Mouse (Mus musculus) layer of hippocampus, adult 18-20 months (tissue): Measurements from ENCODE around the gene Tnfrsf21. TPM values are rescaled to one million over a fixed set of nuclear protein-coding genes. Genes with fewer than 3 reads are reported as not detected.

Source experiments
- DNase-seq, 2 experiments: peaks; one replicate each; pipeline ENCODE4 v3.0.0; 2022; ENCODE audit warnings: low spot score in 2 of 2
- long read RNA-seq: library from polyadenylated mRNA; stranded (forward); transcript quantifications from one replicate; pipeline ENCODE4 v2.0.0, GENCODE M21; 2021
- total RNA-seq, 2 experiments: library from RNA; stranded (reverse); gene quantifications; 2 replicates each; pipeline ENCODE4 v1.2.3; 2021

Tnfrsf21 gene
- total RNA-seq = 100 to 1,000 TPM; 122 to 124 TPM
- long read RNA-seq, transcript Tnfrsf21-201 (6 exons, 3,627 nt) = major isoform, 183 of 210 reads
- long read RNA-seq, partial matches to known transcripts = 24 of 210 reads
- long read RNA-seq, other reads (novel, unspliced or antisense) = 2 of 210 reads

DNA sequence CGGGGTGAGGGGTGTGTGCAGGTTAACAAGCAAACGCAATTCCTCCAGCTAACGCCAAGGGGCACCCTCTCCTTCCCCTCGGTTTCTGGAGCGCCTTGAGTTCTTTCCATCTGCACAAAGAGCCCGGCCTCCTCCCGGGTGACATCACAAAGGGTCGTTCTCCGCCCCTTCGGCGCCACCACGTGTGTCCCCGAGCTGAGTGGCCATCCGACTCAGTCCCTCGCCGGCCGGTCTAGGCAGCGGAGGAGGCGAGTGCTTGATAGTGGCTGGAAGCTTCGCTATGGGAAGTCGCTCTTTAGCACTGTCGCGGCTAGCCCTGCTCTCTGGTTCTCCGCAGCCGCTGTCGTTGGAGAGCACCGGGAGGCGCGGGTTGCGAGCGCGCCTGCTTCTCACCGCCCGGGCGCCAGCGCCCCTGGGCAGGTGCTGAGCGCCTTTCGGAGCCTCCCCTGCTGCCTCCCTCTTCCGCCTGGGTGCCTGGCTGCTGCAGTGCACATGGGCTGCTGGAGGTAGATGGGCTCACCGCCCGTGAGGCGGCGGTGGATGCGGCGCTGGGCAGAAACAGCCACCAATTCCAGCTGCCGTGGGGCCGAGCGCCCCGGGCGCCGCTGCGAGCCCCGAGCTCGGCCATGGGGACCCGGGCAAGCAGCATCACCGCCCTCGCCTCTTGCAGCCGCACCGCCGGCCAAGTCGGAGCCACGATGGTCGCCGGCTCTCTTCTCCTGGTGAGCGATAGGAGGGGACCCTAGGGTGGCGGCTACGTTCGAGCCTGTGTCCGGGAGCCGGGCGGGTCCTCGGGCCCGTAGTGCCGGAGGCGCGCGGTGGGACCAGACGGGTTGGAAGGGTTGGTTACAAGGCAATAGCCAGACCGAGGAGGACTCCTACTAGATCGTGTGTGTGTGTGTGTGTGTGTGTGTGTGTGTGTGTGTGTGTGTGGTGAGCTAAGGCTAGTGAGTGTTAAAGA is at the start of gene Tnfrsf21:
Gene Tnfrsf21 (plus strand): TSS at position 185 of the 961 bp plus-strand sequence.
- DNase-seq = peak; percentile 92 to 96

DNA sequence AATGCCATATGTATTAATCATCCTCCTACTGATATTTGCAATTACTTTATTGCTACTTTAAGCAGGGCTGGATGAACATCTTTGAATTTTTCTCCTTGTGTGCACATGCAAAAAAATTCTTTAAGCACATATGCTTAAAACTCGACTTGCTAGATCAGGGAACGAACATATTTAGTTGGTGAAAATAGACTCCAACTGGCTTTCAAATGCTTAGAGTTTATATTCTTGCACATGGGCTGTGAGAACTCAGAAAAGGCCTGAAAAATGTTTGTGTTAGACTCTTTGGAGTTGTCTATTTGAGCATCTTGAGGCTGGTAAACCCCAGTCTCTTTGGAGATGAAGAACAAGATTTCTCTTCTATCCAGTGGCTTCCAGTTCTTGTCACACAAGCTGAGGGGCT is 48.2 kb upstream of the Tnfrsf21 start:
- DNase-seq = peak in 1 of 2 experiments; percentile 14

DNA sequence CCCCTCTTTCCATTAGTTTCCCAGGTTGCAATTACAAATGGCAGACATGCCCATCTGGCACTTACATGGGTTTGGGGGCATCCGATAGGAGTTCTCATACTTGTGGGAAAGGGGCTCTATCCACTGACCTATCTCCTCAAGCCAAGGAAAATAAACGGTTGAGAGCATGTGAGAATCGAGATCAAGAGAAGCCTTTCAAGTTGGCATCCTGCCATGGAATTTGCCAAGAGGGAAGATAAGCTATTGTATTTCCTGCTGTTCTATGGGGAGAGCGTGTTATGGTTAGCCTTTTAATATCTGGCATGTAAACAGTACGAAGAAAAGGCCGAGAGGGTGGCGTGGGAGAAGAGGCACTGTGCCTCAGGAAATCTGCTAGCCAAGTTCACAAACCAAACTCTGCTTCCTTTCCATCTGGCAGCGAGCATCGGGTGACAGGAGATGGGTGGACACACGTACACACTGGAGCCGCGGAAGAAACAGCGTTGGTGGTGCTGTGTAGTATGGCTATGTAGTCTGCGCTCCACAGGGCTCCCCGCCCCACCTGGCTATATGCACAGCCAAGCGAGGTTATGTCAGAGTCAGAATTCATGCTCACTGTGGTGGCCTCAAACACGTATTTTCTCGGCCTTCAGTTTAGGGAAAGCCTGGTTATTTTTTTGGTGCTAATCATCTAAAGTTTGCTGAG is 40.9 kb upstream of the Tnfrsf21 start:
- DNase-seq = peak in 1 of 2 experiments; percentile 17

DNA sequence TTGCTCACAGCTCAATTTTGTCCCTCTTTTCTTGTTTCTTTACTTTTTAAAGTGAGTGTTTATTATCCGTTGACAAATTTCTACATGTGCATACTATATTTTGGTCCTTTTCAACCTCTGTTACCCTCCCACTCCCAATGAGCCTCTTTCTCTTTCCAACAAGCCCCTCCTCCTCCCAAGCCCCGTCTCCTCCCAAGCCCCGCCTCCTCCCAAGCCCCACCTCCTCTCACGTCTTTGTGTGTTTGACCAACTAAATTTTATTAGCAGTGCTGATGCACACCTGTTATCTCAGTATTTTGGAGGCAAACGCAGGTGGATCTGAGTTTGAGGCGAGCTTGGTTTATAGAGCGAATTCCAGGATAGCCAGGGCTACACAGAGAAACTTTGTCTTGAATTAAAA is 38.6 kb upstream of the Tnfrsf21 start:
- no peak for DNase-seq

DNA sequence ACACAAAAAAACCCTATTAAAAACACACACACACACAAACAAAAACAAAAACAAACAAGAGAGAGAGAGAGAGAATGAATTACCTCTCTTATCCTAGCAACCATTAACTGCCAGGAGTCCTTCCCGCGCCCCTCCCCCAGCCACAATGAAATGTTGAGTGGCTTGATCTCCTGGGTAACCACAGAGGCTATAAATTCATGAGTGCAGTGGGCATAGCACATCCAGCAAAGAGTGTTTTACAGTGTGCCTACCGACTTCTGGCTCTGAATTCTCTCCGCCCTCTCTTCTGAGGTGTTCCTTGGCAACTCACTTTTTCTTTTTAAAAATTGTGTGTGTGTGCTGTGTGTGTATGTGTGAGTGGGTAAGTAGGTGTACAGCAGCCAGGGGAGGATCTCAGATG is 38.0 kb upstream of the Tnfrsf21 start:
- DNase-seq = no peak

DNA sequence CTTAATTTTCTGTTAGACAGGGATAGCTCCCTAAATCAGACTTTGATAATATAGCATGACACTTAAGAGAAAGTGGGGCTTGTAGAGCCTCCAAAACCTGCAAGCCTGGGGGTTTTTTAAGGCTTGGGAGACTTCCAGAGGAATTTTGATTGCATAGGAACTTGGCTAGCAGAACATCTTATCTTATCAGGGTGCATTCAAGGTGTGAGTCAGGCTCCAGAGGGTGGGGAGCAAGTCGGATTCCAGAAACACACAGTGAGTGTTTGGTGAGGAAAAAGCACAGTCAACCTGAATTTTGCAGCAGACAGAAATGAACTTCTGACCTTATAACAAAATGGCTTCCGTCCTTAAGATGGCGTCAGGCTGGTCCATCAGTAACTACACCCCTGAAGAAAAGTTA is 34.5 kb upstream of the Tnfrsf21 start:
- no peak for DNase-seq

DNA sequence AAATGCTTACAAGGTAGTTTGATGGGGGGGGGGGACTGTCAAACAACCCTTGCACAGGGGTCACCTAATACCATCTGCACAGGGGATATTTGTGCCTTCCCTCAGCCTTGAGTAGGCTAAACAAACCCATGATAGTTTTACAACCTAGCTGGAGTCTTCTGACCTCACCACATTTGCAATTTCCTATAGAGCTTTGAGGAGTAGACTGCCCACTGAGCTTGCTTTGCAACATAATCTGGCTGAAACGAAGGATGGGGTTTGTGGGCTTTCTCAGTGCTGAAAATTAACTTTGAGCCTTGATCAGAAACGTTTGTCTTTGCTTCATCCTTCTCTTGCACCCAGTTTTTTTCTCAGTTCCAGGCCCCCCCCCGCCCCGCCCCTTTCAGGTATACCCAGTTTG is 33.8 kb upstream of the Tnfrsf21 start:
- DNase-seq = no peak

DNA sequence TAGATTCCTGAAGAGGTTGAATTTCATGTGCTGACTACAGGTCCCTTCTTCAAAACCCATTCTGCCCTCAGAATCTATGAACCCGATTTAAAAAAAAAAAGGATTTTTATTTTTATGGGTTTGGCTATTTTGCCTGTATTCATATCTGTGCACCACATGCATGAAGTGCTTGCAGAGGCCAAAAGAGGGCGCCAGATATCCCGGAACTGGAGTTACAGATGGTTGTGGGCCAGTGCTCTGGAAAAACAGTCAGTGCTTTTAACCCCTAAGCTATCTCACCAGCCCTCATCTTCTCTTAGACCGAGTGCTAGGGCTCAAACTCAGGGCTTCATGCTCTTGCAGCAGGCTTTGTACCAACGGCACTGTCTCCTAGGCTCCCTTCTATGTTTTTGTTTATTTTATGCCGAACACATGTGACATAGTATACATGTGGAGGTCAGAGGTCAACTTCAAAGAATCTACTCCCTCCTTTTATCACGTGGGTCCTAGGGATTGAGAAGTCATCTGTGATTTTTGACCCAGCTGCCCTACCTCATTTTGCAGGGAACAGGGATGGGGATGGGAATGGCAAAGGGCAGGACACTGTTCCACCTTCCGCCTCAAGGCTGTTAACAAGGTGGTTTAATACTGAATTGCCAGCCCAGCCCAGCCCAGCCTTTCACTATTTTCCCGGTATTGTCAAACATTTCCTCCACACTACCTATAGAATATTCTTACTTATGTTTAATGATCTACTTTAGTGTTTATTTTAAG is 30.3 kb upstream of the Tnfrsf21 start:
- peak in 1 of 2 experiments; percentile 15 for DNase-seq

DNA sequence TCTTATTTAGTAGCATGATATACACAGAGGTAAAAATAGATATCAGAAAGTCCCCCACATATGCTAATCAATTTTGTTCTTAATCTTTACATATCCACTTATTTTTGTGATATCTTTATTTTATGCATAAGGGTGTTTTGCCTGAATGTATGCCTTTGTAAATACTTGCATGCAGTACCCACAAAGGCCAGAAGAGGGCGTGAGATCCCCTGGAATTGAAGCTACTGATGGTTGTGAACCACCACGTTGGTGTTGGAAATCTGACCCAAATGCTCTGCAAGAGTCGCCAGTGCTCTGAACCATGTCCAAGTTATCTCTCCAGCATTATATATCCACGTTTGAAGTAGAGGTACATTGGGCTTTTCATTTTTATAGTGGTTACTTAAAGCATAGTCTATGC is 28.7 kb upstream of the Tnfrsf21 start:
- DNase-seq = no peak

DNA sequence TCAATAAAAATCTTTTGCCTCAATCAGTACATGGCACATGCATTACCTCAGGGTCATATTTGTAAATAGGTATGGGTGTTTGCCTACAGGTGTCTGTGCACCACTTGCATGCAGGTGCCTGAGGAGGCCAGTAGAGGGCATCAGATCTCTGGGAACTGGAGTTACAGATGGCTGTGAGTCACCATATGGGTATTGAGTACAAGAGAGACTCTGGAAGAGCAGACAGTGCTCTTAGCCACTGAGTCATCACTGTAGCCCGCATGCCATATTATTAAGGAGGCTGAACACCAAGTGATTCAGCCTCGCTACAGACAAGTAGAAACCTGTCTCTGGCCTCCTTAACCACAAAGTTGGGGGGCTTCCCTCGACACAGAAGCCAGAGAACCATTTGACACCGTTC is 26.4 kb upstream of the Tnfrsf21 start:
- peak; percentile 22 to 41 for DNase-seq

DNA sequence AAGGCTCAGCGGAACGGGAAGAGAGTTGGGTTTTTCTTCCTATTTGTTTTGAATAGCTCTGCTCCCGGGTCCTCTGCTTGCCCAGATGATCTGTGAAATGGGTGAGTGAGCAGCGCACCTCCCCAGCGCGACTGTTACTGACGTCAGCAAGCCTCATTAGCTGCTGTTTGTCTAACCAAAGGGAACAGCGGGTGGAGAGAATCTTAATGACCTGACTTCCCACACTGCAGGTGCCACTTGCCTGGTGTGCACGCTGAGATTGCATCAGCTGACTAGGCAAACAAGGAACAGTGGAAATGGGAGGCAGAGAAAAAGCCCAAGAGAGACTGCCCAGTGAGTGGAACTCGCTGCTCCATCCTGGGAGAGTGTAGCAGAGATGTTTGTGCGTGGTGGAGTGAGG is 25.2 kb upstream of the Tnfrsf21 start:
- no peak for DNase-seq

DNA sequence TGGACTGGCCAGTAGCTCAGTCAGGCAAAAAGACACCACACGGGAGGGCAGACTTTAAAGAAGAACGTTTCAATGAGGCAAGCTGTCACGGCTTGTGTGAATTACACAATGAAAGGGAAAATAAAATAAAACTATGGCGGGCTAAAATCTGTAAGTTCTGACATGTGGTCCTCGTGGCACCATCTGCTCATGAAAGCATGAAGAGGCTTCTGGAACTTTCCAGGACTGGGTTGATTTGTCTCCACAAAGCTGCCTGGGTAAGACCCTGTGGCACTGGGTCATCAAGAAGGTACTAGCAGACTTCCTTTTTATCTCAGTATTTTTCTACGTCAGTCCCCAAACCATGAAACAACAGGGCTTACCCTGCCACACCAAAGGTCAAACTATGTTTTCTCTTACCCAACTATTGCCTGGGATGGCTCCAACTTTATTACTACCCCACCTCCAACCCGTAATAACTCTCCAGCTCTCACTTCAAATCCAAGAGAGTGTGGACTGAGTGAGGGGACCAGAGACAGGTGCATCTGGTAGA is 16.8 kb upstream of the Tnfrsf21 start:
- no peak for DNase-seq

DNA sequence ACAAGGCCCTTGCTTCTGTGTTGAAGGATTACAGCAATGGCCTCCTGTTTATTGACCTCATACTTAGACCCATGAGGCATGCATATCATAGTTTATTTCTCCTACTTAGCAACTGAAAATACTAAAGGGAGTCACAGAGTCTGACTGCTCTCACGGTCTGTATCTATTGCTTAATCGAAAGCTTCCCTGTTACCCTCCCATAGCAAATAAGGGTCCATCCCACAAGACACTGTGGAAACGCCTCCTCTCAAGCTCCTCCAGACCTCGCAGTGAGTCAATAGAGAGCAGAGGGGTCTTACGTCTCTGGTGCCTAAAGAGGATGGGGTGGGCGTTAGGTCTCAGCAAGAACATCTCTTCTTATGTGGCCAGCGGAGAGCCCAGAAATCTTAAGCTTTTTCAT is 15.8 kb upstream of the Tnfrsf21 start:
- no peak for DNase-seq

DNA sequence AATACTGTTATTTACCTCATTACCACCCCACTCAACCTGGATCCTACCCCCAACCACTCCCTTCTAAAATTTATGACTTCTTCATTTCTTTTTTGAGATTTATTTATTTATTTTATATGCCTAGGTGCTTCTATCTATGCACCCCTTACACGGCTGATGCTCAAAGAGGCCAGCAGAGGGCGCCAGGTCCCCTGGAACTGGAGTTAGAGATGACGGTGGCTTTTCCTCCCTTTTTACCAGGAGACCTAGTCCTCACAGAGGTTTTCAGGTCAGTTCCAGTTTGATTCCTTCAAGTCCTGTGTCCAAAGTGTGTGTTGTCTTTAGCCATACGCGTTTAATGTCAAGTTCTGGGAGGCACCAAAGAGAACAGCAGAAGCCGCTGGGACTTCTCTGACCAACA is 3.6 kb upstream of the Tnfrsf21 start:
- DNase-seq = peak in 1 of 2 experiments; percentile 68

DNA sequence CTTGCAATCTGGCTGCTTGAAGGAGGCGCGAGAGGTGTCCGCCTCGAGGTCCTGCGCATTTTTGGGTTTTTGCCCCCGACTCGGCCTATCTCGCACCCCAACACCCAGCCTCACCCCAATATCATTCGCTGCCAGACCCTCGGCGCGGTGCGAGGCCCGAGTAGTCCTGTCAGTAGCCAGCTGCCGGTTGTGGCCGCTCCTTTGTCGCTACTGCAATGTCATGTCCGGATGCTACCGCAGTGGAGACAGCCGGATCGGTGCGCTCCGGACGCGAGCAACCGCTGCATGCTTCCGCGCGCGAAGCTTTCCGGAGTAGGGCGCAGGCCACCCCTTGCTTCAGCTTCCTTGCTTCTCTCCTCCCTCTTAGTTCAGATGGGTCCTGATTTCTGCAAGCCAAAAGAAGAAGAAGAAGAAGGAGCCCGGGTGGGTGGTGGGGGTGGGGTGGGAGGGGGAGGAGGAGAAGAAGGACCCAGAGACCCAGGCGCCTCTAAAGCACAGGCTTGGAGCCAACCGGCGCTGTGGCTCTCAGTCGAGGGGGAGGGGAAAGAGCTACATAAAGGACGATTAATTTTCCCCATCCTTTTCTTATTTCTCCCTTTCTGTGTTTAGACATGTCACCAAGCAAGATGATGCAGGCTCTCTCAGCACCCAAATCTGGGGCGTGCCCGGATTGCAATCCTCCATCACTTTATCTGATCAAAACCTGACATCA is 1.1 kb downstream of the Tnfrsf21 start:
- peak; percentile 19 to 51 for DNase-seq

DNA sequence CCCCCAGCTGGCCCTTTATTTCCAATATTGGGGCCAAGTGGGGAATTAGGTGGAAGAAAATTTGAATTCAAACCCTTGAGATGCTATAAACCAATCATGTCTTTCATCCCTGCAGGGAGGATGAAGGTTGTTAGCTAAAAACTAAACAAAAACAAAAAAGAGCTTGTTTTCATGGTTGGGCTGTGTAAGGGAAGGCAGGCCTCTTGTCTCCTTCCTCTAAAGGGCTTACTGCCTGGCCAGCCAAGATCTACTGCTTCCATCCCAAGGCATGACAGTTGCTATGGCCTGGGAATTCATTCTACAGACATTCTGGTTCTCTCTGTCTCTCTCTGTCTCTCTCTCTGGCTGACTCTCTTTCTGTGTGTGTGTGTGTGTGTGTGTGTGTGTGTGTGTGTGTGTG is 1.7 kb downstream of the Tnfrsf21 start:
- no peak for DNase-seq

DNA sequence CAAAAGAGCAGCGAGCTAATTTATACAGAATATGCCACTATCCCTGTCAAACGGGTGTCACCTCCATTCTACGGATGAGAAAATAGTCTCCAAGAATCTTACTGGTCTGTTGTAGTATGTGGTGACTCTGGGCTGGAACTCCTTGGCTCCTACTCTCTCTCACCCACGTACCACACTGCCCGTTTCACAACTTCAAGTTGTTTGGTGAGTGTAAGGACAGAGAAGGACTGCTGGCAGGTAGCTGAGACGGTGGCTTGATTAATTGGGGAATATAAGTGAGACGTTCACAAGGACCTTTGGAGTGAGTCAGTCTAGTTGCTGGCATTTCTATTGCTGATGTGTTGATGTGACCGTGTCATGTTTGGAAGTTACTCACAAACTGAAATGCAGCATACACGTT is 3.3 kb downstream of the Tnfrsf21 start:
- DNase-seq = no peak

DNA sequence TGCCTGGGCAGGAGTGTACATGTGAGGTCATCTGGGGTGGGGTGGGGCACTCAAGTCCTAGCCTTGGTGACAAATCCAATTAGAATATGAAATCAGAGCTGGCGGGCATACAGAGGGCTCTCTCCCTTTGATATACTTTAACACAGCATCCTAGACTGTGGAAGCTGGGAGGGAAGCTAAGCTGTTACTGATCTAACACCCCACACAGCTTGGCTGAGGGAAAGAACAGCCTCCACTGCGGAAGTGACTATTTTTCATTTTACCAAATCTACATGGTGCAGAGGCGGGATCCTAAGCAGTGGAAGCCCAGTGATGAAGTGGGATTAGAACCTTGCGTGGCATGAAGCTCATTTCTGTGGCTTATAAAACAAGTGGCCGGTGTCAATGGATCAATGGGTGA is 4.7 kb downstream of the Tnfrsf21 start:
- DNase-seq = peak; percentile 30 to 69

DNA sequence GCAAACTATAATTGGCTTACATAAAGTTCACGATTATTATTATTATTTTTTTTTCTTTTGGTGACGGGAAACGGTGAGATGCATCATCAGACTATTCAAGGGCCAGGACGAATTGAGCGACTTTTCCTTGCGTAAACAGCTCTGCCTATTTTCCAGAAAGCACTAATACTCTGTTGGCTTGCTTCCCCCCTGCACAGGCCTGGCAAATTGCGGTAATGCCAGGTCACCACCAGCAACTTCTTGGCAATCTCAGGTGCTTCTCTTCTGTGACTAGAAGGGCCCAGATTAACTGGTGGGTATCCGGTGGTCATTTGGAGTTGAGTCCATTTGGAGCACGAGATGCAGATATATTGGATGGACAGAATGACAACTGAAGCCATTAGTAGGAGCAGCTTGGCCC is 5.7 kb downstream of the Tnfrsf21 start:
- no peak for DNase-seq

DNA sequence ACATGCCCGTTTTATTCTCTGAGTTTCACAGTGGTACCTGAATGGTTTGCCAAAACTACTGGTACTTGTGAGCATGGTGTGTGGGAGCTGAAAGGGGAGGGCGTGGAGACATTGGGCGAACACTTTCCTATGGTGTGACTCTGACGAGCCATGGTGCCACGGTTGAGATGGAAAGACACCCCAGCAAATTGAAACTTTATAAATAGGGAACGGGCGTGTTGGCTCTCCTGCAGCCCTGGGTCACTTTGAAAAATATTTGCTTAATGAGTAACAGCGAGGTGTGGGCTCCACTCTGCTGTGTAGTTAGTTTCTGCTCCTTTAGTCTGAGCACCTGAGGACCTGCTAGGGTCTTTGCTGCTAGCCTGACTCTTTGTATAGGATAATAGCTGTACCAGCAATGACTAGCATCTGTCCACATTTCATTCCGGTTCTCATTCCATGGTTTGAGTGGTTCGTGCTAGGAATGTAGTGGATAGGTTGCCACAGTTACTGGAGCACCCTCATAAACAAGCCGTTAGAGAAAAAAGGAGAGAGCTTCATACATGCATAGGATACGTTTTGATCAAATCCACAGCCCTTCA is 7.4 kb downstream of the Tnfrsf21 start:
- no peak for DNase-seq
